Mouse (Mus musculus) liver, adult 2 months (tissue): ENCODE results near the gene Dnhd1. TPM values are rescaled to one million over a fixed set of nuclear protein-coding genes. Genes with fewer than 3 reads are reported as not detected.

ENCODE experiments used
- DNase-seq: peaks from one replicate; pipeline ENCODE4 v3.0.0-alpha.2; 2011; ENCODE audit warnings: low read depth, low spot score; ENCODE audit errors: extremely low read depth
- H3K27ac ChIP-seq: fragments of 200-500 bp; replicated peaks from 2 replicates; pipeline ENCODE4 v1.5.1; 2012; ENCODE audit warnings: low read depth, mild to moderate bottlenecking, control low read depth, inconsistent platforms, low read length; ENCODE audit not compliant: insufficient read depth
- H3K27me3 ChIP-seq: fragments of 200-500 bp; 2 replicates; pipeline ENCODE4 v1.6.1; 2012; ENCODE audit warnings: mild to moderate bottlenecking, moderate library complexity, low read length, inconsistent platforms; ENCODE audit not compliant: control insufficient read depth, insufficient read depth
- H3K36me3 ChIP-seq: fragments of 200-500 bp; 2 replicates; pipeline ENCODE4 v1.6.1; 2012; ENCODE audit warnings: low read length, inconsistent platforms; ENCODE audit not compliant: control insufficient read depth, insufficient read depth
- H3K4me1 ChIP-seq: fragments of 200-500 bp; 2 replicates; pipeline ENCODE4 v1.6.1; 2011; ENCODE audit warnings: low read length; ENCODE audit not compliant: control insufficient read depth, insufficient read depth
- H3K4me3 ChIP-seq: fragments of 200-500 bp; 2 replicates; pipeline ENCODE4 v1.5.1; 2011; ENCODE audit warnings: low read depth, mild to moderate bottlenecking, control low read depth, low read length, moderate library complexity; ENCODE audit not compliant: insufficient read depth
- H3K79me2 ChIP-seq: fragments of 200-500 bp; 2 replicates; pipeline ENCODE4 v1.6.1; 2012; ENCODE audit warnings: inconsistent platforms, mild to moderate bottlenecking, low read length, moderate library complexity; ENCODE audit not compliant: control insufficient read depth, insufficient read depth
- H3K9ac ChIP-seq: fragments of 200-500 bp; 2 replicates; pipeline ENCODE4 v1.6.1; 2012; ENCODE audit warnings: low read depth, mild to moderate bottlenecking, control low read depth, inconsistent platforms, low read length
- CTCF ChIP-seq: fragments of 200-500 bp; IDR thresholded peaks from 2 replicates; pipeline ENCODE4 v1.5.1; 2011; ENCODE audit warnings: low read depth, low read length, control low read depth
- POLR2A ChIP-seq: fragments of 200-500 bp; IDR thresholded peaks from 2 replicates; pipeline ENCODE4 v1.6.1; 2011; ENCODE audit warnings: low read length, control low read depth; ENCODE audit not compliant: insufficient read depth; ENCODE audit errors: extremely low read depth
- WGBS: fragments of 180-500 bp; shearing (Covaris S2); methylation state at CpG from one replicate; pipeline ENCODE4 v1.1.7; 2018; 5-methylcytosine and 5-hydroxymethylcytosine counted together
- polyA plus RNA-seq: library from polyadenylated mRNA; depleted of rRNA; stranded (reverse); fragments of >200 nt; gene quantifications from 2 replicates; pipeline ENCODE4 v1.2.3, GENCODE M21; 2012; rRNA removed
- total RNA-seq: library from RNA; depleted of rRNA; stranded (reverse); fragments of >200 nt; gene quantifications from 2 replicates; pipeline ENCODE4 v1.2.3, GENCODE M21; 2014; rRNA removed

The Dnhd1 gene
- total RNA-seq (0.92 and 1.5 TPM in 2 replicates), polyA plus RNA-seq (0.82 and 0.88 TPM in 2 replicates)

DNA sequence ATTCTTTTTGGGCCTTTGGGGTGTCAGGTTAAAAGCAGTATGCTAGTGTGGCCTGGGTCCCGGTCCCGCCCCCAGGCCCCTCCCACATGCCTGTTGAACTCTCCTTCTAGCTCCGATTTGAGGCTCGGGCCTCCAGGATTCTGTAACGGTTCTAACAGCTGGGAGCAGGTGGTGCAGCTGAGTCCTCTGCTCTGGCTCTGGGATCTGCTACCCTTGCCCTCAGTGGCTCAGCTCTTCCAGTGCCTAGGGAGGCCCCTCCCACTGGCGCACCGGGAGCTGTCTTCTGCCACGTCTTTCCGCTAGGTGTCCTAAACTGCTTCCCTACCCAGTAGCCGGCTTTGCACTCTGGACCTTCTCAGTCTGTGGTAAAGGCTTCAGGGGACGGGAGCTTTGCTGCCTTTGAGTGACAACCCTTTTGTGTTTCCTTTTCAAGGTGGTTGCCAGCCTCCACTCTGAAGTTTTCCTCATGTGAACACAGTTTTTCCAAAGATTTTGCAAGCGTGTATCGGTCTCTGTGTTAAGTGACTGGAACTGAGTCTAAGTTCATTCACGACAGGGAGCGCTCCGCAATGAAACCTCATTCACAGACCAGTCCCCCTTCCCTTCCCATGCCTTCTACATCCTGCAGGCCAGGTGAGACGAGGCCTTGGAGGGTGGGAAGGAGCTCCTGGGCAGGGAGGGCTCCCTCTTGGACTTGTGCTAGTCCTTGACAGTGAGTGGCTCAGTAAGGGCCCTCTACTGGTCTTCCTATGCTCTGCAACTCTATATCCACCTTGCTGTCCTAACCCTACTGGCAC lies at the start of gene Dnhd1:
TSS of gene Dnhd1 (plus strand) at position 189 of the 797 bp plus-strand sequence.
- Histone ChIP-seq H3K9ac (peak within 1 kb of the TSS; percentile 71), H3K4me3 (peak within 1 kb of the TSS; percentile 59), H3K4me1 (peaks cover 7% of the 10 kb centered on the region; the same call in 1 of the 2 replicates), H3K36me3 (peaks cover 4% of the 10 kb centered on the region; the same call in 1 of the 2 replicates), H3K27me3 (no peaks in the 10 kb centered on the region), H3K27ac (peak within 1 kb of the TSS; percentile 88), H3K79me2 (no peaks in the 10 kb centered on the region)
- peak; percentile 92 for DNase-seq
- TF ChIP-seq POLR2A (peak; percentile 46), CTCF (peak; percentile 72)
- WGBS = 1% methylated on average over 17 of the region's 17 CpGs

DNA sequence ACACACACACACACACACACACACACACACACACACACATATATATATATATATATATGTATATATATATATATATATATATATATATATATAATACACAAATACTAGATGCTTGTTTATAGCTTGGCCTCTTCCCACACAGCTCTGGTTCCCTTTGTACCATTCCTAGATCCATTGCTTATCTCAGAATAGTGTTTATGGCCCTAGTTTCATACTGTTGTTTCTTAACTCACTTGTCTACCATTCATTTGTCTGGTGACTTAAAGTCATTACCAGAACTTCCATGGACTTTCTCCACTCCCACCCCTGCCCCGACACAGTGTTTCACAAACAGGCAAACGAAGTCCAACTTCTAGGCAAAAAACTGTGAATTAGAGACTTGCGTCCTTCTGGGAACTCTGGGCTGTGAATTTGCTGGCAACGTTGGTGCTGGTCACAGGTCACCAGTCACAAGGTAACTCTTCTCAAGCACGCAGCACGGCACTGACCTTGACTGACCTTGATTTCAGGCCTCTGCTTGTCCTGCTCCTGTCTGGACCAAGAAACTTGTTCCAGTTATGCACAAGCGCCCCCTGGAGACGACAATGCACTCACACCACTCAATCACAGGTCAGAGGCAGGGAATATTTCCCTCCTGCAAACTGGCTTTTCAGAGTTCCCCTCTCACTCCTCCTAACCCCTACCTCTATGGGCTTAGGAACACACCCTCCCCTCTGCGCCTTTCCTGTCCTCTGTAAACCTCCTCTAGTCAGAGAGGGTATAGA lies 47.6 kb upstream of the Dnhd1 start:
- no peaks in the 10 kb centered on the region for H3K27me3 ChIP-seq
- H3K79me2 ChIP-seq = no peaks in the 10 kb centered on the region
- peaks cover 15% of the 10 kb centered on the region for H3K4me1 ChIP-seq
- no peak overlapping the region for H3K27ac ChIP-seq
- WGBS = 11% methylated on average over 9 of the region's 9 CpGs
- TF ChIP-seq POLR2A (no peak), CTCF (peak; percentile 86)
- no peaks in the 10 kb centered on the region for H3K36me3 ChIP-seq
- DNase-seq = peak; percentile 99
- no peak overlapping the region for H3K9ac ChIP-seq
- no peak overlapping the region for H3K4me3 ChIP-seq

DNA sequence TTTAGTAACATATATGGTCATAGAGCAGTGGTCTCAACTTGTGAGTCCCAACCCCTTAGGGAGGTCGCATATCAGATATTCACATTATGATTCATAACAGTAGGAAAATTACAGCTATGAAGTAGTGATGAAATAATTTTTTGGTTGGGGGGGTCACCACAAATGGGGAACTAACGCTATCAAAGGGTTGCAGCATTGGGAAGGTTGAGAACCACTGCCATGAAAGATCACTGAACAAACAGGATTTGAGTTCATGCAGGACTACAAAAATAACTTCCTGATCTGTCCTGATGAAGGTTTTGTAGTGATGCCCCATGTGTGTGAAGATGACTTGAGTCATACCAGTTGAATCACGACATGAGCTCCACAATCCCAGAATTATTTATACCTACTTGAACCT lies 42.2 kb upstream of the Dnhd1 start:
- no peak for DNase-seq
- H3K4me1 ChIP-seq = no peaks in the 10 kb centered on the region
- H3K79me2 ChIP-seq = no peaks in the 10 kb centered on the region
- H3K27ac ChIP-seq = no peak overlapping the region
- TF ChIP-seq POLR2A (no peak), CTCF (no peak)
- H3K9ac ChIP-seq = no peak overlapping the region
- H3K36me3 ChIP-seq = peaks cover 18% of the 10 kb centered on the region
- 88% methylated on average over 3 of the region's 3 CpGs for WGBS
- no peak overlapping the region for H3K4me3 ChIP-seq
- no peaks in the 10 kb centered on the region for H3K27me3 ChIP-seq

DNA sequence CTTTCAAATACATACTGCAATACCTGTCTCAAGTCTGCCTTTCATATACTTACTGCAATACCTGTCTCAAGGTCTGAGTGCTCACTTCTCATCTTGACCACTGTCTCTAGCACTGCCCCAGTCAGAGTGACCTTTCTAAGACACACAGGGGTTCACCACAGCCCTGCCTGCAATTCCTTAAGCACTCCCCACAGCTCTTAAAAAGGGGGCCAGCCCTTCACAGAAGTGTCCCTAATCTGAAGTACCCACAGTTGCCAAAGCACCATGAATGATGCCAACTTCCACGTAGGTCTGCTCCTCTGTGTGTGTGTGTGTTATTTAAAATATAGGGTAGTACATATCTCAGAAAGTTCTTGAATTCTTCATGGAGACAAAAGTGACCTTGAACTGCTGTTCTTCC lies 38.9 kb upstream of the Dnhd1 start:
- no peak for DNase-seq
- Histone ChIP-seq H3K79me2 (no peaks in the 10 kb centered on the region), H3K36me3 (peaks cover 28% of the 10 kb centered on the region), H3K27ac (no peak overlapping the region), H3K4me1 (peaks cover 2% of the 10 kb centered on the region; the same call in 1 of the 2 replicates), H3K4me3 (no peak overlapping the region), H3K9ac (no peak overlapping the region), H3K27me3 (no peaks in the 10 kb centered on the region)
- WGBS = 97% methylated on average over 1 of the region's 1 CpGs
- no peak for TF ChIP-seq POLR2A

DNA sequence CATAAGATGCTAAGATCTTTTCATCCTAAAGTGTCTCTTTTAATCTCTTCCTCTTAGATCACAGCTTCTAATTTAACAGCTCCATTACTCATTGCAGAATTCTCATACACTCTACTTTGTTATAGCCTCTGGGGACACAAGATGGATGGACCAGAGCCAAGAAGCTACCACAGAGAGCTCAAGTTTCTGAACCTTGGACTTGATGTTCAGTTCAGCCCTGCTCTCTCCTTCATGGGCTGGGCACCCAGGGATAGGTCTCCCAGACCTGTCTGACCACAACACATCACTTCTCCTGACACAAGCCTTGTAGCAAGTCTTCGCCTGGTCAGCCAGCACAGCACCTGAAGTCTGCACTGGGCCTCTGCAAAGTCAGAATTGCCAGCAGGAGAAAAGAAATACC lies 36.2 kb upstream of the Dnhd1 start:
- Histone ChIP-seq H3K9ac (no peak overlapping the region), H3K27me3 (no peaks in the 10 kb centered on the region), H3K4me1 (peaks cover 3% of the 10 kb centered on the region; the same call in 1 of the 2 replicates), H3K27ac (no peak overlapping the region), H3K4me3 (no peak overlapping the region), H3K36me3 (peaks cover 34% of the 10 kb centered on the region), H3K79me2 (no peaks in the 10 kb centered on the region)
- 92% methylated on average over 1 of the region's 1 CpGs for WGBS
- TF ChIP-seq CTCF (no peak), POLR2A (no peak)
- no peak for DNase-seq
